Mouse (Mus musculus) fibroblast of lung, adult 2 months (primary cell): Measurements from ENCODE around the gene Plekhj1.
A peak's percentile ranks its signal among the peaks of the same experiment; 100 is the strongest.
"Not testable (repeated sequence)": the region's sequence is repeated elsewhere in the genome, so short reads cannot be mapped to it uniquely, and the experiment has no call there.

ENCODE experiments used
- DNase-seq: peaks from one replicate; pipeline ENCODE4 v3.0.0-alpha.2; 2011; ENCODE audit warnings: low read depth

The Plekhj1 gene

DNA sequence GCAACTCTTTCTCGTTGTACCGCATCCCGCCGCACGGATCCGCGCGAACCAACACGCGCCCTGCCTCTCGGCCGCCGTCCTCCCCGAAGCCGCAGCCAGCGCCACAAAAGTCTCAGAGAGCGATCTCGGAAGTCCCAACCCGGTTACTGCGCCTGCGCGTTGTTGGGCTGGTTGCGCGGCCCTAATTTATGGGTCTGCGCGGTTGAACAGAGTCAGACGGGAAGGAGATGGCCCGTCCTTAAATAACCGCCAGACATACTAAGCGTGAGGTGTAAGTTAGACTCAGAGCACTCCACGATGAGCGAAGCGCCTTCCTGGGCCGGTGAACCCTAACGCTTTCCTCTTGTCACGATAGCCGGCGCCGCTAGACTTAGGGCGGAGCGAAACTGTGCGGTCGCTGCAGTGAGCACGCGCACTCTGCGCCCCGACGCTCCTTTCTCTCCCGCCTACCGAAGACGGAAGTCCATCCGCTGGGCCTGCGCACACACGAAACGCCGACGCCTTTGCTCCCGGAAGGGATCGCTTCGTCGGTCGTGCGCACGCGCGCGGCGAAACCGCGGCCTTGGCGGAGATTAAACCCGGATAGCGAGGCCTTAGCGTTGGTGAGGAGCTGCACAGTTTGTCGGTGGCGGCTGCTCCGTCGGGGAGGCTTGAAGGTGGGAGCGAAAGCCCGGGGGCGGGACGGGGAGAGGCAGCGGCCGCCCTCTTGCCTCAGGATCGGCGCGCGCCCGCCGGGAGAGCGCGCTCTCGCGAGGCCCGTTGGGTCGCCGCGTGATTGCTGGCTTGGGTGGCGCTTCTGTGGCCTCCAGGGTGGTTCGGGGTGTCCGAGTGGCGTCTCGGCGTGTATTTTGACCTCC is at the start of gene Plekhj1, which contains the start of gene Sf3a2:
Gene Plekhj1, minus strand, starts transcription at position 477 of the 857 bp plus-strand sequence.
Gene Sf3a2, plus strand, starts transcription at position 49 of the 857 bp plus-strand sequence.
- DNase-seq: peak; percentile 95

GRCm38 (mm10) chr10:80845732-80846131 is 47.3 kb upstream of the Plekhj1 start:
- DNase-seq: no peak

DNA sequence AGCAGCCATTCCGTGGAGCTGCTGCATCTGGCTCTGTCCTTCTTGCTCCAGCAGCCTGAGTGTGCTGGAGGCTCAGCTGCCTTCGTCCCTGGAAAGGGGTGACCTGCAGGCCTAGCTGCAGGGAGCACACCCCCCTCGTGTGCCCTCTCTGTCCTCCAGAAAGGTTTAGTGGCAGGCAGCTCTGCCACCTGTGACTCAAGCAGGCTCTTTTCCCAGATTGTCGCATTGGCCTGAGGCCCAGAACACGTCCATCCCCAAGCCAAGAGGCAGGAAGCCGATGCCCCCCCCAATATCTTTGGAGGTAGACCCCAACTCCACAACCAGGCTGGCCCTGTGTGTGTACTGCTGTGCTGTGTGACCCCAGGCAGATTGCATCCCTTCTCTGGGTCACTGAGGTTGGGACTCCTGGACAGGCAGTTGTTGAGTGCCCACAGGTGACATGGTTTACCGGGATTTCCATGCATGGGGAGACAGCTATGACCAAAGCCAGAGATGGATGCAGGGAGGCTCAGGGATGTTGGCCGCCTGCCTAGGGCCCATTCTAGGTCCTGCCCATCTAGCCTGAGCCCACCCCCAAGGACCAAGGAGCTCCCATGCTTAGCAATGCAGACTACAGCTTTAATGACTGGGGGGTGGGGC is 46.7 kb upstream of the Plekhj1 start:
- DNase-seq: no peak

- DNase-seq: no peak
These were observed 45.6 kb upstream of the Plekhj1 start, which contains the start of gene Lingo3 for GRCm38 (mm10) chr10:80843931-80844547. Gene Lingo3, minus strand, starts transcription at chr10:80844039.

GRCm38 (mm10) chr10:80843087-80843930 is 44.9 kb upstream of the Plekhj1 start:
- DNase-seq: no peak

GRCm38 (mm10) chr10:80842334-80842733 is 43.9 kb upstream of the Plekhj1 start:
- DNase-seq: no peak

DNA sequence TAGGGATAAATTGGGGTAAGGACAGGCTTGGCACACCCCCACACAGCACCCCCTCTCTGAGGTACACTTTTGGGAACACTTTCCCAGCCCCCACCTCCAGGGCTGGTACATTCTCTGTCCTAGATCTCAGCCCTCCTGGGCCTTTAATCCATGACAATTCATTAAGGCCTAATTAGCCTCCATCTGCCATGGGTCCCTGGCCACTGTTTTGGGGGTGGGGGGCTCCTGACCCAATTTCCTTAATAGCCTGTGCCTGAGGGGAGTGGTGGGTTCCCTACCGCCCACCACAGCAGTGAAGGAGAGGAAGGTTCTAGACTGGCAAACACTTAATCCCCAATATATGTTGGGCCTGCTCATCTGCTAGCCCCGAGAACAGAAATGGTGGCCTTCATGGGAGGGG is 43.3 kb upstream of the Plekhj1 start:
- no peak for DNase-seq

GRCm38 (mm10) chr10:80839848-80840247 is 41.4 kb upstream of the Plekhj1 start:
- DNase-seq: no peak

GRCm38 (mm10) chr10:80838346-80838912 is 40.0 kb upstream of the Plekhj1 start:
- DNase-seq: no peak

GRCm38 (mm10) chr10:80837827-80838226 is 39.4 kb upstream of the Plekhj1 start:
- no peak for DNase-seq

DNA sequence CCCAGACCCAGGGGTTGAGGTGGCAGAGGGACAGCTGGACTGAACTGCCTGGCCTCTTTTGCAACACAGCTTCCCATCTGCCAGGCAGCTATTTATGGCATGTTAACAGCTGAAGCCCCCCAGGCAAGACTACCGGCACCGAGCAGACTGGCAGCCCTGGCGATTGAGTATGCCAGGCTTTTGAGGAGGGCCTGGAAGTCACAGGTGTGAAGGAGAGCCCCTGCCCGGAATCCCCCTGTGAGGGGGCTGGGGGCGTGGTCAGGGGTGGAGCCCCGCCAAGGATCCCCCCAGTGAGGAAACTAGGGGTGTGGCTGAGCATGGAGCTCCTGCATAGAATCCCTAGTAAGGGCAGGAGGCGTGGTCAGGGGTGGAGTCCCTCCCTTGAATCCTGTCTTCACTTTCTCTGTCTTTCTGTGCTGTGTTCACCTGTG is 38.5 kb upstream of the Plekhj1 start:
- no peak for DNase-seq

DNA sequence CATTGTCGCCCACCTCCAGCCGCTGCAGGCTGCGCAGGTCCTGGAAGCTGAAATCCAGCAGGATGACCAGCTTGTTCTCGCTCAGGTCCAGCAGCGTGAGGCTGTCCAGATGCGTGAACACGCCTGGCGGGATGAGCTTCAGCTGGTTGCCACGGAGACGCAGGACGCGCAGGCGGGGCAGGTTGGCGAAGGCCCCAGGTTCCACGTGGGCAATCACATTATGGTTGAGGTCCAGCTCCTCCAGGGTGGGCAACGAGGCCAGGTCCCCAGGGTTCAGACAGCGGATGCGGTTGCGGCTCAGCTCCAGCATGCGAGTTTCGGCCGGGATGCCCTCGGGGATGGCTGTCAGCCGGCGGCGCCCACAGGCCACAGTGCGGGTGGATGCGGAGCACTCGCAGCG is 37.2 kb upstream of the Plekhj1 start:
- no peak for DNase-seq

DNA sequence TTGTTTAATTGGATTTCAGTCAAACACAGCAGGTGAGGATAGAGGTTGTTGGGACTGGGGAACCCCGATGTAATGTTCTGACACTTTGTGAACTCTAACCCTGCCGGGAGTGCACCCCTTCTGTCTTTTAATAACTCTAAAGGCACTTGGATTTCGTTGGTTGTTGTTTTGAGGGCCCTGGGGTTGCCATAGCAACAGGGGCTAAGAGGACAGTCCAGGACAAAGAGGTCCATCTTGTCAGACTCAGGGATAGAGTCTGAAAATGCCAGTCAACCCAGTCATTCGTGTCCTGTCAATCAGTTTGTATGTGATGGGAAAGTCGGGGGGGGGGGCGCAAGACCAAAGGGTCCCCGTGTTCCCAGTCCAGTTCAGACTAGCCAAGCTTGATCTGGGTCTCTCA is 34.4 kb upstream of the Plekhj1 start:
- DNase-seq: no peak

GRCm38 (mm10) chr10:80831136-80831535 is 32.7 kb upstream of the Plekhj1 start:
- DNase-seq: no peak

GRCm38 (mm10) chr10:80829359-80830278 is 31.2 kb upstream of the Plekhj1 start:
- no peak for DNase-seq

GRCm38 (mm10) chr10:80828587-80828986 is 30.2 kb upstream of the Plekhj1 start:
- DNase-seq: not testable (repeated sequence)

- DNase-seq: no peak
These were observed 29.5 kb upstream of the Plekhj1 start for GRCm38 (mm10) chr10:80827870-80828420.

DNA sequence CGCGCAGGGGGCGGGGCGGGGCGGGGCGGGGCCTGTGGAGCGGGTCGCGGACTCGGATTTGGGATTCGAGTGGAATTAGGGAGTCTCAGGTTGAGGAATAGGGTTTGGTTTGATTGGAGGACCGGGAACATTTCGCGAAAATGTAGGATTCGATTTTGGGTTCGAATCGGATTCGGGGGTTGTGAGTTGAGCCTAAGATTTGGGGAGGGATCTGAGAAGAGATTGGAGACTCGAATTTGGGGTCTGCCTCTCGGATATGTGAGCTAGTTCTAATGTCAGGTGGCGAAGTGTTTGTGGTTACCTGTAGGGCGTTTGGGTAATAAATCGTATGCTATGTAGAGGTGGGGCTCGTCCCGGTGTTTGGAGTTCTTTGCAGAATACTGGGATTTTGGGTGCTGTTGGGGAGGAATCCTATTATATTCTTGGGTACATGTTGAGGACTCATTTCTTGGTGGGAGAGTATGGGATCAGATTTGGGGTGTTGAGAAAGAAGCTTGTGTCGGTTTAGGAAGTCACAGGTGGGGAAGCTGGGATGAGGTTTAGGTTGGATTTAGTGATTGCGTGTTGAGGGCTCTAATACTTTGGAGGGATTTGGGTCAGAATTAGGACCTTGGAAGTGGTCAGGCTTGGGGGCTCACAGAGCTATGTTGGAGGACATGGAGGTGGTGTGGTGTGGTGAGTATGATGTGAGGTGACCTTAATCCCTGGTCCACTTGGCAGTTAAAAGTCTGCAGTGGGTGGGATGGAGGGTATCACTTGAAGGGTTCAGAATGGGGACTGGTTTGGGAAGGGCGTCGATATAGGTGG is 28.8 kb upstream of the Plekhj1 start:
- no peak for DNase-seq
